In genomic region chr17:26101478-26101877, GRCm38 (mm10) we compare ENCODE assay signal across 14 mouse cellular contexts. TPM values are rescaled to one million over a fixed set of nuclear protein-coding genes. Genes with fewer than 3 reads are reported as not detected.
DNase-seq lines count a peak whose midpoint lies in the region; ATAC-seq and TF ChIP-seq lines count a peak whose summit lies in the region.
"Had no signal": no experiment of that assay in that cellular context is flagged by ENCODE, and none has a peak within 500 bp of the region (broad histone marks: within the 10 kb centered on the region; RNA-seq: fewer than 3 reads in every experiment).

No protein-coding gene starts in this region.

- intact Hi-C loops in left cerebral cortex, postnatal 36 days (cut with DNase I): no loop called here
- intact Hi-C loops in left cerebral cortex, postnatal 4 days (cut with DNase I): no loop called here

- H3K4me2 ChIP-seq in lung, embryonic 14.5 days: no peak overlapping the region
- H3K4me2 ChIP-seq: forebrain, embryonic 13.5 days; heart, embryonic 11.5 days; limb, embryonic 13.5 days had no signal

- H3K79me2 ChIP-seq in macrophage (ENCODE audit: inconsistent target): no peaks in the 10 kb centered on the region

- no peak for ATAC-seq in lung, embryonic 14.5 days (ENCODE audit: insufficient read depth)
- no peak for ATAC-seq in monocyte, adult 5-6 weeks (replicated peaks; ENCODE audit: insufficient number of reproducible peaks, low FRiP score, low TSS enrichment, poor library complexity, severe bottlenecking)
- ATAC-seq: forebrain, embryonic 13.5 days; inflammation-experienced regulatory T-cells, adult 6 months had no signal

- no peaks in the 10 kb centered on the region for H3K9me3 ChIP-seq in lung, embryonic 14.5 days (ENCODE audit: low read depth, low read length)
- H3K9me3 ChIP-seq: forebrain, embryonic 13.5 days; limb, embryonic 13.5 days had no signal

- H3K27ac ChIP-seq in lung, embryonic 14.5 days (ENCODE audit: low read depth): no peak overlapping the region
- peak overlapping the region; percentile 87 for H3K27ac ChIP-seq in macrophage
- H3K27ac ChIP-seq: forebrain, embryonic 13.5 days; limb, embryonic 13.5 days had no signal

- 53% methylated on average over 4 of the region's 4 CpGs for WGBS in lung, embryonic 14.5 days
- 61% methylated on average over 4 of the region's 4 CpGs for WGBS in macrophage (ENCODE audit: missing documents)

- H3K4me3 ChIP-seq in lung, embryonic 14.5 days (ENCODE audit: low read depth, low read length): no peak overlapping the region
- no peak overlapping the region for H3K4me3 ChIP-seq in macrophage (ENCODE audit: inconsistent target)
- H3K4me3 ChIP-seq: forebrain, embryonic 13.5 days; limb, embryonic 13.5 days had no signal

- H3K27me3 ChIP-seq in lung, embryonic 14.5 days (ENCODE audit: insufficient read depth, low read length): no peaks in the 10 kb centered on the region
- H3K27me3 ChIP-seq: forebrain, embryonic 13.5 days; limb, embryonic 13.5 days had no signal

- peak; percentile 21 for DNase-seq in lung, embryonic 14.5 days
- no peak for DNase-seq in lung, postnatal 36 days
- peak; percentile 49 for DNase-seq in R1 (ENCODE audit: low read depth, low spot score)
- peak; percentile 83 for DNase-seq in kidney, adult 9 months
- DNase-seq in left cerebral cortex, postnatal 36 days (ENCODE audit: low spot score in 2 of 2): no peak
- no peak for DNase-seq in left cerebral cortex, postnatal 4 days
- DNase-seq: cerebellum, adult 18-20 months; thymus, postnatal 4 days had no signal

- no peak overlapping the region for H3K9ac ChIP-seq in lung, embryonic 14.5 days
- H3K9ac ChIP-seq: forebrain, embryonic 13.5 days; limb, embryonic 13.5 days had no signal

- no peak for TF ChIP-seq CTCF in lung, embryonic 14.5 days (IDR thresholded peaks at IDR 0.05; ENCODE audit: low read depth)

- no peaks in the 10 kb centered on the region for H3K36me3 ChIP-seq in lung, embryonic 14.5 days (ENCODE audit: insufficient read depth)
- H3K36me3 ChIP-seq in macrophage (ENCODE audit: inconsistent target): no peaks in the 10 kb centered on the region
- H3K36me3 ChIP-seq: limb, embryonic 13.5 days had no signal

- H3K4me1 ChIP-seq in lung, embryonic 14.5 days (ENCODE audit: insufficient read depth): no peaks in the 10 kb centered on the region
- H3K4me1 ChIP-seq: forebrain, embryonic 13.5 days; limb, embryonic 13.5 days had no signal

RNA-seq across cellular contexts. Expression of gene Nme4, which starts 6.1 kb away (rescaled TPM):
- polyA plus RNA-seq in lung, embryonic 14.5 days (2014; fragmentation: Nextera tagmentation; extraction: Ambion mirVana): 94.8 and 96.4 TPM in 2 replicates
- total RNA-seq in macrophage (2018; cell fraction: chromatin; rRNA removed): 10 to 100 TPM in 4 of 26 experiments, 1 to 10 TPM in 16, under 1 TPM in 2, not detected in 4; 0.63 to 12.3 (median 3.8) TPM
- total RNA-seq in macrophage (2018; cell fraction: cytosol; rRNA removed): 10 to 100 TPM in 25 of 26 experiments, 1 to 10 TPM in 1; 9.9 to 22.2 (median 15.9) TPM
- total RNA-seq in macrophage (2018; cell fraction: nucleus; rRNA removed): 10 to 100 TPM in 2 of 26 experiments, 1 to 10 TPM in 21, under 1 TPM in 2, not detected in 1; 0.64 to 17.2 (median 3.3) TPM
- 16.3 to 30.7 TPM (median 17.2 TPM) in 3 replicates for polyA plus RNA-seq in macrophage (2018)
- total RNA-seq in left cerebral cortex, postnatal 36 days (2021): 1 to 10 TPM; 3.5 to 4.4 TPM
- total RNA-seq in left cerebral cortex, postnatal 4 days (2021): 1 to 10 TPM; 8.9 to 9.6 TPM
- total RNA-seq in monocyte, adult 5-6 weeks (2017): 1.1 TPM in 1 of 3 replicates, not detected in the others

RNA-seq across cellular contexts. Expression of gene Decr2, which starts 11.3 kb away (rescaled TPM):
- 24.9 and 25.0 TPM in 2 replicates for polyA plus RNA-seq in lung, embryonic 14.5 days (2014; fragmentation: Nextera tagmentation; extraction: Ambion mirVana)
- total RNA-seq in macrophage (2018; cell fraction: chromatin; rRNA removed): 10 to 100 TPM in 15 of 26 experiments, 1 to 10 TPM in 11; 2.7 to 20.2 (median 11.8) TPM
- 10 to 100 TPM; 22.2 to 34.2 (median 29.0) TPM for total RNA-seq in macrophage (2018; cell fraction: cytosol; rRNA removed)
- total RNA-seq in macrophage (2018; cell fraction: nucleus; rRNA removed): 10 to 100 TPM in 18 of 26 experiments, 1 to 10 TPM in 8; 6.1 to 25.7 (median 13.1) TPM
- 19.8 to 24.2 TPM (median 23.4 TPM) in 3 replicates for polyA plus RNA-seq in macrophage (2018)
- 10 to 100 TPM; 27.3 to 32.1 TPM for total RNA-seq in left cerebral cortex, postnatal 36 days (2021)
- 10 to 100 TPM; 21.7 to 24.3 TPM for total RNA-seq in left cerebral cortex, postnatal 4 days (2021)
- total RNA-seq in monocyte, adult 5-6 weeks (2017): 7.7 to 13.9 TPM (median 12.5 TPM) in 3 replicates

RNA-seq across cellular contexts. Expression of gene Tmem8, which starts 11.6 kb away (rescaled TPM):
- 1.3 and 1.7 TPM in 2 replicates for polyA plus RNA-seq in lung, embryonic 14.5 days (2014; fragmentation: Nextera tagmentation; extraction: Ambion mirVana)
- 10 to 100 TPM in 23 of 26 experiments, 1 to 10 TPM in 3; 5.8 to 89.8 (median 52.6) TPM for total RNA-seq in macrophage (2018; cell fraction: chromatin; rRNA removed)
- total RNA-seq in macrophage (2018; cell fraction: cytosol; rRNA removed): 10 to 100 TPM; 21.1 to 52.9 (median 34.9) TPM
- 10 to 100 TPM; 11.1 to 92.4 (median 48.9) TPM for total RNA-seq in macrophage (2018; cell fraction: nucleus; rRNA removed)
- 35.3 to 45.1 TPM (median 37.7 TPM) in 3 replicates for polyA plus RNA-seq in macrophage (2018)
- 10 to 100 TPM; 13.9 to 14.0 TPM for total RNA-seq in left cerebral cortex, postnatal 36 days (2021)
- 1 to 10 TPM; 7.0 to 7.7 TPM for total RNA-seq in left cerebral cortex, postnatal 4 days (2021)
- total RNA-seq in monocyte, adult 5-6 weeks (2017): 7.4 to 10.9 TPM (median 8.5 TPM) in 3 replicates

RNA-seq across cellular contexts. Expression of gene Mrpl28, which starts 21.8 kb away (rescaled TPM):
- polyA plus RNA-seq in lung, embryonic 14.5 days (2014; fragmentation: Nextera tagmentation; extraction: Ambion mirVana): 210 and 217 TPM in 2 replicates
- 10 to 100 TPM in 20 of 26 experiments, 1 to 10 TPM in 6; 3.9 to 51.8 (median 20.6) TPM for total RNA-seq in macrophage (2018; cell fraction: chromatin; rRNA removed)
- 10 to 100 TPM; 38.9 to 76.3 (median 58.6) TPM for total RNA-seq in macrophage (2018; cell fraction: cytosol; rRNA removed)
- 10 to 100 TPM in 23 of 26 experiments, 1 to 10 TPM in 3; 7.6 to 49.4 (median 22.2) TPM for total RNA-seq in macrophage (2018; cell fraction: nucleus; rRNA removed)
- 35.9 to 74.0 TPM (median 71.9 TPM) in 3 replicates for polyA plus RNA-seq in macrophage (2018)
- 10 to 100 TPM; 60.5 to 70.3 TPM for total RNA-seq in left cerebral cortex, postnatal 36 days (2021)
- 10 to 100 TPM; 74.2 to 80.5 TPM for total RNA-seq in left cerebral cortex, postnatal 4 days (2021)
- total RNA-seq in monocyte, adult 5-6 weeks (2017): 13.0 to 19.6 TPM (median 13.9 TPM) in 3 replicates

RNA-seq across cellular contexts. Expression of gene Rab11fip3, which starts 32.1 kb away (rescaled TPM):
- 15.2 and 15.3 TPM in 2 replicates for polyA plus RNA-seq in lung, embryonic 14.5 days (2014; fragmentation: Nextera tagmentation; extraction: Ambion mirVana)
- 10 to 100 TPM in 25 of 26 experiments, 1 to 10 TPM in 1; 7.4 to 53.6 (median 31.6) TPM for total RNA-seq in macrophage (2018; cell fraction: chromatin; rRNA removed)
- total RNA-seq in macrophage (2018; cell fraction: cytosol; rRNA removed): 1 to 10 TPM; 2.7 to 8.7 (median 5.5) TPM
- 10 to 100 TPM in 20 of 26 experiments, 1 to 10 TPM in 6; 5.8 to 36.8 (median 15.2) TPM for total RNA-seq in macrophage (2018; cell fraction: nucleus; rRNA removed)
- 5.3 to 7.6 TPM (median 6.3 TPM) in 3 replicates for polyA plus RNA-seq in macrophage (2018)
- 100 to 1,000 TPM in 1 of 2 experiments, 10 to 100 TPM in 1; 98.8 to 117 TPM for total RNA-seq in left cerebral cortex, postnatal 36 days (2021)
- total RNA-seq in left cerebral cortex, postnatal 4 days (2021): 10 to 100 TPM; 79.6 to 82.5 TPM
- 0.32 to 4.0 TPM (median 1.2 TPM) in 3 replicates for total RNA-seq in monocyte, adult 5-6 weeks (2017)

Comparison
In these comparisons a context has a peak if more than half of its experiments do, and no peak if none do; other contexts are left out.
1. DNase-seq: peak in lung, embryonic 14.5 days (single experiment), R1 (single experiment) and kidney, adult 9 months (single experiment); none in lung, postnatal 36 days (single experiment), left cerebral cortex, postnatal 36 days (0 of 2) and left cerebral cortex, postnatal 4 days (single experiment).